Mouse (Mus musculus) hindbrain, embryonic 14.5 days (tissue): ENCODE measurements around the gene Dhx30. TPM values are rescaled to one million over a fixed set of nuclear protein-coding genes. Genes with fewer than 3 reads are reported as not detected.
A peak's percentile ranks its signal among the peaks of the same experiment; 100 is the strongest.

ENCODE experiments used
- ATAC-seq: fragments of 200-750 bp; cut with Nextera tagmentation; 2 replicates; pipeline ENCODE4 v1.8.0; 2017; ENCODE audit warnings: moderate number of reproducible peaks, mild to moderate bottlenecking, moderate TSS enrichment, moderate library complexity; ENCODE audit not compliant: low FRiP score
- DNase-seq: peaks from one replicate; pipeline ENCODE4 v3.0.0-alpha.2; 2015; ENCODE audit warnings: low spot score
- H3K27ac ChIP-seq: fragments of 300-500 bp; sonication (generic); 2 replicates; pipeline ENCODE4 v1.5.1; 2014; ENCODE audit warnings: mild to moderate bottlenecking, moderate library complexity
- H3K27me3 ChIP-seq: fragments of 300-500 bp; sonication (generic); 2 replicates; pipeline ENCODE4 v1.6.1; 2014; ENCODE audit warnings: mild to moderate bottlenecking, low read length, mixed read lengths; ENCODE audit not compliant: control insufficient read depth, insufficient read depth
- H3K36me3 ChIP-seq: fragments of 300-500 bp; sonication (generic); replicated peaks from 2 replicates; pipeline ENCODE4 v1.6.1; 2014; ENCODE audit not compliant: control insufficient read depth, insufficient read depth
- H3K4me1 ChIP-seq: fragments of 300-500 bp; sonication (generic); replicated peaks from 2 replicates; pipeline ENCODE4 v1.6.1; 2014; ENCODE audit warnings: antibody characterized with exemption, low read length, mixed read lengths; ENCODE audit not compliant: control insufficient read depth, insufficient read depth
- H3K4me2 ChIP-seq: fragments of 300-500 bp; sonication (generic); replicated peaks from 2 replicates; pipeline ENCODE4 v1.6.1; 2014; ENCODE audit warnings: mild to moderate bottlenecking, moderate library complexity
- H3K4me3 ChIP-seq: fragments of 300-500 bp; sonication (generic); replicated peaks from 2 replicates; pipeline ENCODE4 v1.5.1; 2014; ENCODE audit warnings: mild to moderate bottlenecking, low read length
- H3K9ac ChIP-seq: fragments of 300-500 bp; sonication (generic); 2 replicates; pipeline ENCODE4 v1.6.1; 2014
- H3K9me3 ChIP-seq: fragments of 300-500 bp; sonication (generic); 2 replicates; pipeline ENCODE4 v1.6.1; 2016; ENCODE audit warnings: low read length; ENCODE audit not compliant: control insufficient read depth
- WGBS: fragments of 180-500 bp; shearing (Covaris S2); extraction: QIAGEN DNeasy Blood & Tissue Kit; methylation state at CpG from one replicate; pipeline ENCODE4 v1.1.7; 2014; 5-methylcytosine and 5-hydroxymethylcytosine counted together
- polyA plus RNA-seq: library from polyadenylated mRNA; unstranded; fragments of >200 nt; fragmentation: Nextera tagmentation; extraction: Ambion mirVana; gene quantifications from 2 replicates; pipeline ENCODE4 v1.2.1, GENCODE M21; 2014

Gene Dhx30
- polyA plus RNA-seq, 1 experiment from 2014 or later = 153 TPM

GRCm38 (mm10) chr9:110054080-110054421 lies 63.6 kb downstream of the Dhx30 start:
- ATAC-seq (peak; percentile 29; the same call in 1 of the 2 replicates), DNase-seq (no peak)
- Histone ChIP-seq H3K4me2 (peak overlapping the region; percentile 65), H3K9me3 (no peaks in the 10 kb centered on the region), H3K36me3 (0 out of 2 replicates have a peak, but pooled peaks cover 6% of the 10 kb centered on the region), H3K27ac (peak overlapping the region; percentile 94), H3K9ac (peak overlapping the region; percentile 77), H3K4me1 (peaks cover 53% of the 10 kb centered on the region), H3K4me3 (peak overlapping the region; percentile 45), H3K27me3 (no peaks in the 10 kb centered on the region)
- WGBS = 5% methylated on average over 2 of the region's 2 CpGs

- 10% methylated on average over 8 of the region's 8 CpGs for WGBS
- H3K9ac ChIP-seq = peak overlapping the region; percentile 77
- H3K9me3 ChIP-seq = no peaks in the 10 kb centered on the region
- peak overlapping the region; percentile 65 for H3K4me2 ChIP-seq
- 0 out of 2 replicates have a peak, but pooled peaks cover 6% of the 10 kb centered on the region for H3K36me3 ChIP-seq
- peak overlapping the region; percentile 45 for H3K4me3 ChIP-seq
- H3K27ac ChIP-seq = peak overlapping the region; percentile 94
- peak; percentile 81 for ATAC-seq
- no peaks in the 10 kb centered on the region for H3K27me3 ChIP-seq
- H3K4me1 ChIP-seq = peaks cover 53% of the 10 kb centered on the region
- DNase-seq = peak; percentile 75
Observed at GRCm38 (mm10) chr9:110053305-110054079, 64.1 kb downstream of the Dhx30 start.

GRCm38 (mm10) chr9:110052951-110053304 lies 64.7 kb downstream of the Dhx30 start:
- Histone ChIP-seq H3K27ac (peak overlapping the region; percentile 94), H3K4me2 (peak overlapping the region; percentile 65), H3K27me3 (no peaks in the 10 kb centered on the region), H3K4me3 (peak overlapping the region; percentile 45), H3K36me3 (0 out of 2 replicates have a peak, but pooled peaks cover 6% of the 10 kb centered on the region), H3K4me1 (peaks cover 58% of the 10 kb centered on the region), H3K9me3 (no peaks in the 10 kb centered on the region), H3K9ac (peak overlapping the region; percentile 77)
- peak; percentile 43 for ATAC-seq
- DNase-seq = no peak
- WGBS = 21% methylated on average over 4 of the region's 4 CpGs

GRCm38 (mm10) chr9:110051869-110052661 lies 65.6 kb downstream of the Dhx30 start:
- no peaks in the 10 kb centered on the region for H3K36me3 ChIP-seq
- H3K27me3 ChIP-seq = no peaks in the 10 kb centered on the region
- 8% methylated on average over 23 of the region's 23 CpGs for WGBS
- H3K9me3 ChIP-seq = no peaks in the 10 kb centered on the region
- H3K27ac ChIP-seq = peak overlapping the region; percentile 94
- H3K9ac ChIP-seq = peak overlapping the region; percentile 77
- DNase-seq = peak; percentile 74
- peaks cover 58% of the 10 kb centered on the region for H3K4me1 ChIP-seq
- peak overlapping the region; percentile 45 for H3K4me3 ChIP-seq
- ATAC-seq = no peak
- peak overlapping the region; percentile 65 for H3K4me2 ChIP-seq

- H3K27ac ChIP-seq = peak overlapping the region; percentile 94; the same call in 1 of the 2 replicates
- H3K9me3 ChIP-seq = no peaks in the 10 kb centered on the region
- ATAC-seq = no peak
- DNase-seq = no peak
- peaks cover 51% of the 10 kb centered on the region for H3K4me1 ChIP-seq
- no peaks in the 10 kb centered on the region for H3K36me3 ChIP-seq
- H3K4me3 ChIP-seq = no peak overlapping the region
- peak overlapping the region; percentile 77; the same call in 1 of the 2 replicates for H3K9ac ChIP-seq
- no peaks in the 10 kb centered on the region for H3K27me3 ChIP-seq
- peak overlapping the region; percentile 65 for H3K4me2 ChIP-seq
Observed at GRCm38 (mm10) chr9:110051184-110051583, 66.4 kb downstream of the Dhx30 start.

- Histone ChIP-seq H3K9me3 (no peaks in the 10 kb centered on the region), H3K4me2 (no peak overlapping the region), H3K9ac (no peak overlapping the region), H3K4me1 (peaks cover 28% of the 10 kb centered on the region), H3K36me3 (no peaks in the 10 kb centered on the region), H3K27ac (peak overlapping the region; percentile 38; the same call in 1 of the 2 replicates), H3K4me3 (no peak overlapping the region), H3K27me3 (no peaks in the 10 kb centered on the region)
- ATAC-seq = peak; percentile 52; the same call in 1 of the 2 replicates
- WGBS = 5% methylated on average over 3 of the region's 3 CpGs
- peak; percentile 41 for DNase-seq
Observed at GRCm38 (mm10) chr9:110047857-110048256, 69.8 kb downstream of the Dhx30 start.

- H3K9me3 ChIP-seq = no peaks in the 10 kb centered on the region
- no peak overlapping the region for H3K27ac ChIP-seq
Observed at GRCm38 (mm10) chr9:110047260-110047659, 70.4 kb downstream of the Dhx30 start.

GRCm38 (mm10) chr9:110045763-110046377 lies 71.8 kb downstream of the Dhx30 start:
- no peak overlapping the region for H3K4me3 ChIP-seq

More at GRCm38 (mm10) chr9:110047260-110047659, 70.4 kb downstream of the Dhx30 start:
- no peak overlapping the region for H3K4me2 ChIP-seq
- no peaks in the 10 kb centered on the region for H3K36me3 ChIP-seq
- no peak overlapping the region for H3K4me3 ChIP-seq
- H3K27me3 ChIP-seq = no peaks in the 10 kb centered on the region
- no peak overlapping the region for H3K9ac ChIP-seq
- DNase-seq = no peak
- H3K4me1 ChIP-seq = peaks cover 22% of the 10 kb centered on the region
- no peak for ATAC-seq

GRCm38 (mm10) chr9:110044373-110044772 lies 73.3 kb downstream of the Dhx30 start:
- H3K9ac ChIP-seq = no peak overlapping the region
- no peaks in the 10 kb centered on the region for H3K27me3 ChIP-seq
- no peak for ATAC-seq
- peaks cover 10% of the 10 kb centered on the region; the same call in 1 of the 2 replicates for H3K36me3 ChIP-seq
- no peak overlapping the region for H3K4me2 ChIP-seq
- WGBS = 94% methylated on average over 4 of the region's 4 CpGs
- DNase-seq = no peak
- H3K4me1 ChIP-seq = peaks cover 7% of the 10 kb centered on the region; the same call in 1 of the 2 replicates
- H3K4me3 ChIP-seq = no peak overlapping the region
- H3K27ac ChIP-seq = no peak overlapping the region
- H3K9me3 ChIP-seq = no peaks in the 10 kb centered on the region

More at GRCm38 (mm10) chr9:110045763-110046377, 71.8 kb downstream of the Dhx30 start:
- Histone ChIP-seq H3K4me1 (peaks cover 9% of the 10 kb centered on the region), H3K27ac (no peak overlapping the region), H3K36me3 (no peaks in the 10 kb centered on the region), H3K9ac (no peak overlapping the region), H3K4me2 (no peak overlapping the region), H3K27me3 (no peaks in the 10 kb centered on the region), H3K9me3 (no peaks in the 10 kb centered on the region)
- DNase-seq (no peak), ATAC-seq (no peak)
